Mouse (Mus musculus): ENCODE measurements around the gene Pctp. TPM values are rescaled to one million over a fixed set of nuclear protein-coding genes. Genes with fewer than 3 reads are reported as not detected.

Pctp gene
- total and polyA plus RNA-seq, 2 experiments: 18.5 to 63.1 TPM

GRCm38 (mm10) chr11:89937241-89937640 is 65.5 kb downstream of the Pctp start:
- no peak overlapping the region for H3K4me3 ChIP-seq (ENCODE audit: insufficient read depth, low read depth, low read length)
- H3K9ac ChIP-seq (ENCODE audit: low read depth, low read length): no peak overlapping the region
- 15% methylated on average over 7 of the region's 7 CpGs for WGBS
- H3K36me3 ChIP-seq (ENCODE audit: control insufficient read depth, insufficient read depth, low read length): no peaks in the 10 kb centered on the region
- H3K27me3 ChIP-seq (ENCODE audit: control insufficient read depth, insufficient read depth, low read length): no peaks in the 10 kb centered on the region
- TF ChIP-seq POLR2A (IDR thresholded peaks at IDR 0.05; ENCODE audit: extremely low read depth, insufficient read depth, low read length) (no peak), CTCF (IDR thresholded peaks at IDR 0.05; ENCODE audit: low read depth, low read length) (peak; percentile 26; the same call in 1 of the 2 replicates)
- no peaks in the 10 kb centered on the region for H3K79me2 ChIP-seq (ENCODE audit: control insufficient read depth, insufficient read depth, low read length)
- no peak overlapping the region for H3K27ac ChIP-seq (replicated peaks; ENCODE audit: insufficient read depth, low read depth, low read length)
- DNase-seq (ENCODE audit: extremely low read depth, low read depth, low spot score): peak; percentile 39
- H3K4me1 ChIP-seq (ENCODE audit: control insufficient read depth, insufficient read depth, low read length): no peaks in the 10 kb centered on the region

Other genes starting within 250 kb of the Pctp start
- gene Ankfn1, start 225.2 kb downstream of the Pctp start, total RNA-seq (2014; rRNA removed): not detected in 2 replicates
- not detected in 2 replicates for gene Ankfn1, start 225.2 kb downstream of the Pctp start, polyA plus RNA-seq (2012; rRNA removed)
- gene Tmem100, start 27.5 kb upstream of the Pctp start, total RNA-seq (2014; rRNA removed): 0.07 and 0.09 TPM in 2 replicates
- gene Tmem100, start 27.5 kb upstream of the Pctp start, polyA plus RNA-seq (2012; rRNA removed): 0.05 TPM in 1 of 2 replicates, not detected in the other
- 3.6 and 4.9 TPM in 2 replicates for gene Gm45716, start 184.8 kb upstream of the Pctp start, total RNA-seq (2014; rRNA removed)
- gene Gm45716, start 184.8 kb upstream of the Pctp start, polyA plus RNA-seq (2012; rRNA removed): 1.9 and 2.5 TPM in 2 replicates
- gene Mmd, start 246.6 kb upstream of the Pctp start, total RNA-seq (2014; rRNA removed): 98.6 and 124 TPM in 2 replicates
- gene Mmd, start 246.6 kb upstream of the Pctp start, polyA plus RNA-seq (2012; rRNA removed): 60.3 and 86.5 TPM in 2 replicates